Mouse (Mus musculus): ENCODE results near the gene Cck.

DNA sequence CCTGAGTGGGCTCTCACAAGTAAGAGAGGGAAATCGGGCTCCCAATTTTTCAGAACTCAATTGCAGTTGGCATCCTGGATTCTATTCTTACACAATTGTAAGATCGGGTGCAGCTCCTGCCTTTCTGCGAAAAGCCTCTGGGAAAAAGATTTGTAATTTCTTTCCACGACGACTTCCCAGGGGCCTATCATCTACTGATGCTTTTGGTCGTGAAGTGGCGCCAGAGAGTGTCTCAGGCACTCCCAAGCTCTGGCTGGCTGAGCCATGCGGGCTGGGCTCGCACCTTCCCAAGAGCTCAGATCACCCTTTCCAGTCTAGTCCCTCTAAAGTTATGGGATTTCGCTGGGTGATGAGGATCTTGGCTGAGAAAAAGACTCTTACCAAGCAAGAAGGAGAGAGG lies 608 bp upstream of the Cck start:
- no peak for TF ChIP-seq POLR2A (IDR thresholded peaks at IDR 0.05; ENCODE audit: borderline replicate concordance, low read depth, low read length)
- no peak for TF ChIP-seq CTCF (IDR thresholded peaks at IDR 0.05; ENCODE audit: low read depth, low read length)
